Mouse (Mus musculus) forebrain, embryonic 14.5 days (tissue): Measurements from ENCODE around the gene 2610528A11Rik. TPM values are rescaled to one million over a fixed set of nuclear protein-coding genes. Genes with fewer than 3 reads are reported as not detected.
A peak's percentile ranks its signal among the peaks of the same experiment; 100 is the strongest.

Experiments used
- ATAC-seq: fragments of 200-750 bp; cut with Nextera tagmentation; 2 replicates; pipeline ENCODE4 v1.8.0; 2017; ENCODE audit warnings: mild to moderate bottlenecking, moderate library complexity
- DNase-seq: peaks from one replicate; pipeline ENCODE4 v3.0.0-alpha.2; 2015; ENCODE audit warnings: low spot score
- H3K27ac ChIP-seq: fragments of 300-500 bp; sonication (generic); 2 replicates; pipeline ENCODE4 v1.5.1; 2014; ENCODE audit warnings: low read depth, mild to moderate bottlenecking, control low read depth, low read length, moderate library complexity
- H3K27me3 ChIP-seq: fragments of 300-500 bp; sonication (generic); replicated peaks from 2 replicates; pipeline ENCODE4 v1.6.1; 2014; ENCODE audit warnings: low read length, control low read depth, mixed read lengths; ENCODE audit not compliant: control insufficient read depth, insufficient read depth
- H3K36me3 ChIP-seq: fragments of 300-500 bp; sonication (generic); 2 replicates; pipeline ENCODE4 v1.6.1; 2014; ENCODE audit warnings: low read length, control low read depth; ENCODE audit not compliant: control insufficient read depth, insufficient read depth
- H3K4me1 ChIP-seq: fragments of 300-500 bp; sonication (generic); 2 replicates; pipeline ENCODE4 v1.6.1; 2014; ENCODE audit warnings: antibody characterized with exemption, low read length, control low read depth; ENCODE audit not compliant: control insufficient read depth, insufficient read depth
- H3K4me2 ChIP-seq: fragments of 300-500 bp; sonication (generic); 2 replicates; pipeline ENCODE4 v1.6.1; 2014; ENCODE audit warnings: mild to moderate bottlenecking, control low read depth, low read length
- H3K4me3 ChIP-seq: fragments of 300-500 bp; sonication (generic); 2 replicates; pipeline ENCODE4 v1.5.1; 2014; ENCODE audit warnings: low read depth, low read length, control low read depth
- H3K9ac ChIP-seq: fragments of 300-500 bp; sonication (generic); 2 replicates; pipeline ENCODE4 v1.6.1; 2014; ENCODE audit warnings: mild to moderate bottlenecking, low read length, control low read depth, moderate library complexity
- H3K9me3 ChIP-seq: fragments of 300-500 bp; sonication (generic); replicated peaks from 2 replicates; pipeline ENCODE4 v1.6.1; 2016; ENCODE audit warnings: low read length, control low read depth, mixed read lengths; ENCODE audit not compliant: control insufficient read depth
- WGBS: fragments of 180-500 bp; shearing (Covaris S2); extraction: QIAGEN DNeasy Blood & Tissue Kit; methylation state at CpG from one replicate; pipeline ENCODE4 v1.1.7; 2014; 5-methylcytosine and 5-hydroxymethylcytosine counted together
- polyA plus RNA-seq: library from polyadenylated mRNA; unstranded; fragments of >200 nt; fragmentation: Nextera tagmentation; extraction: Ambion mirVana; gene quantifications from 2 replicates; pipeline ENCODE4 v1.2.1, GENCODE M21; 2014

2610528A11Rik gene
- polyA plus RNA-seq, 1 experiment from 2014 or later = not detected

DNA sequence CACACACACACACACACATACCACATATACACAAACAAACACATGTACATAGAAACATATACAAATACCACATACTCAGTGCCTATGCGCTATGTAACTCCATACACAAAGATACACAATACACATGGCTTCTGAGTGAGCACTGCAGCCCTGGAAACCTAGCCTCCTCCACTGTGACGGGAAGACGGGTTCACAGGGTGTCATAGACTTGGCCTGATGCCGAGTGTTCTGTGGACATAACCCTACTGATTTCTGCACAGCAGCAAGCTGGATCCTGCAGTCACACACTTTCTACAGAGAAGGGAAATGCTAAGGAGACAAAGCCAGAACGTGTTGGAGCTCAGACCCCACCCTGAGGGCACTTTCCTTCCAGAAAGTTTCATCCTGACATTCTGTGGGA, 9.1 kb downstream of the 2610528A11Rik start:
- no peak overlapping the region for H3K4me2 ChIP-seq
- H3K27ac ChIP-seq = no peak overlapping the region
- no peaks in the 10 kb centered on the region for H3K36me3 ChIP-seq
- H3K27me3 ChIP-seq = no peaks in the 10 kb centered on the region
- H3K4me3 ChIP-seq = no peak overlapping the region
- peak; percentile 10 for DNase-seq
- WGBS = 71% methylated on average over 5 of the region's 5 CpGs
- ATAC-seq = no peak
- no peaks in the 10 kb centered on the region for H3K9me3 ChIP-seq
- H3K9ac ChIP-seq = no peak overlapping the region
- no peaks in the 10 kb centered on the region for H3K4me1 ChIP-seq

DNA sequence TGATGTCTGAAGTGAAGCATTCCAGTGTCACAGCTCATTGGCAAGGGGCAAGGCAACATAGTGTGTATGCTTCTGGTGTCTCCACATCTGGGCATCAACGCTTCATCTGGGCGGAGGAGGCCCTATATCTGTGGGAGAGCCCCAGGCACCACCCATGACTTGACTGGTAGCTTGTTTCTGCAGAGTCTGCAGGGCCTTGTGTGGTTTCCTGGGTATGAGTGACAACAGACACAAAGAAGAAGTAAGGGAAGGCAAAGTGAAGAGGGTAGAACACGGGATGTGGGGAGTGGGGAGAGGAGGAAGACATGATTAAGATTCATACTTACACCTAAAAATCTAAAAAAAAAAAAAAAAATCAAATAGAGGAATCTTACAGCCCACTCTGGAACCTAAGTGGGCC, 11.3 kb downstream of the 2610528A11Rik start:
- ATAC-seq (no peak), DNase-seq (no peak)
- Histone ChIP-seq H3K9ac (no peak overlapping the region), H3K9me3 (no peaks in the 10 kb centered on the region), H3K36me3 (no peaks in the 10 kb centered on the region), H3K27ac (no peak overlapping the region), H3K4me3 (no peak overlapping the region), H3K27me3 (no peaks in the 10 kb centered on the region), H3K4me2 (no peak overlapping the region), H3K4me1 (no peaks in the 10 kb centered on the region; the same call in 1 of the 2 replicates)
- WGBS = 72% methylated on average over 3 of the region's 3 CpGs

DNA sequence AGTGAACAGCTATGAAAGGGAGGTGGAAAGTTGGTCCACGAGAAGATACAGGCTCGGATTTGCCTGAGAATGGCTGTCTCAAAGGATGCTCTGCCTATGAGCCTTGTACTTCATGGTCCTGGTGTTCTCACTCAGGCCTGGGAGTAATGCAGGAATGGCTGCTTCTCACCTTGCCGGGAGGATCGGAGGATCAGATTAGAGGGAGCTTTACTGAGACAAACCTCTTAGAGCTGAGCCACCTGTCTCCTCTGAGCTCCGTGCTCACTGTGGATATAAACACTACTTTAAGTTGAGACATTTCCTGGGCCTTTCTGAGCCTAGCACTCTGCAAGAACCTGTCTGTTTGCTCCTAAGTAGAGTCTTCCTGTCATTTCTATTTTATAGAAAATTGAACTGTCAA, 12.3 kb downstream of the 2610528A11Rik start:
- Histone ChIP-seq H3K4me3 (no peak overlapping the region), H3K9me3 (no peaks in the 10 kb centered on the region), H3K36me3 (no peaks in the 10 kb centered on the region), H3K27me3 (no peaks in the 10 kb centered on the region), H3K9ac (no peak overlapping the region), H3K4me1 (no peaks in the 10 kb centered on the region; the same call in 1 of the 2 replicates), H3K4me2 (no peak overlapping the region), H3K27ac (no peak overlapping the region)
- ATAC-seq = no peak
- DNase-seq = no peak
- 79% methylated on average over 5 of the region's 5 CpGs for WGBS

DNA sequence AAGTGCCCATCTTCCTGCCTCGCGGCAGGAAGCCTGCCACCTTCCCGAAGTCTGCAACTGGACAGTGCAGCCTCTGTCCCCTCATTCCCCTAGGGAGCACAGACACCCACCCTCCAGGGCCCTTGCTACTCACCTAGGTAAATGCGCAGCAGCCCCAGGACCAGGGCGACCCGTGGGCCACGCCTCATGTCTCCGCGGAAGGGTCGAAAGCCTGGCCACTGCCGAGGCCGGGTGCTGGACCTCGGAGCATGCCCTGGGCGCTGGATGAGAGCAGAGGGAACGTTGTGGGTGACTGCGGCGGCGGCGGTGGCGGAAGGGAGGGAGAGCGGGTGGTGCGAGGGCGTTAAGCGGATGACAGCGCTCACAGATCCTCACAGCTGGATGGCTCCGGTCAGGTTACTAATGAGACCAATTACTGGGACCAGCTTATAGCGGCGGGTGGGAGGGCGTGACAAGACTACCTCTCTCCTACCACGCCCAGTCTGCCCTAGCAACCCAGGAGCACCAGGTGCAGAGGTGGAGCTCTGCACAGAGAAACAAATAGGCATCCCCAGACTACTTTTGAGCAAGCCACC, 15.8 kb downstream of the 2610528A11Rik start, which contains the start of gene Cdhr1:
Gene Cdhr1, minus strand, starts transcription at position 392 of the 575 bp plus-strand sequence.
- DNase-seq = peak; percentile 59
- Histone ChIP-seq H3K9me3 (no peaks in the 10 kb centered on the region), H3K27me3 (no peaks in the 10 kb centered on the region), H3K4me3 (peak within 1 kb of the TSS; percentile 34), H3K36me3 (no peaks in the 10 kb centered on the region), H3K4me2 (peak within 1 kb of the TSS; percentile 75), H3K27ac (no peak within 1 kb of the TSS), H3K9ac (peak within 1 kb of the TSS; percentile 61), H3K4me1 (no peaks in the 10 kb centered on the region; the same call in 1 of the 2 replicates)
- 0% methylated on average over 30 of the region's 30 CpGs for whole genome bisulfite sequencing
- ATAC-seq = peak; percentile 76

DNA sequence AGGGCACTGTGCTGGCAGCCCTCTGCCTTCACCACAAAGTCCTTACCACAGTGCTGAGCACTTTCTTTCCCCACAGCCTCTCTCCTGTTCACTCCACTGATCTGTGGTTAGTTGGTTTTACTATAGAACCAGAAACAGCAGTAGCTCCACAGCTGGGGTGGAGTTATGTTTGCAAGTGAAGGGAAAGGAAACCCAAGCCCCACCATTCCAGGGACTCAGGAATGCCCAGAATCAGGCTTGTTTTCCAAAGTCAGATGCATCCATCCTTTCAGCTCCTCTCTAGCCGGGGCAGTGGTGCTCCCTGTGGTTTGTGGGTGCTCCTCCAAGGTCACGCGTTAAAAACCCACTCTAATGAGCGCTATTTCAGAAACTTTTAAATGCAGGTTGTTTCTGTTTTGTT, 18.3 kb downstream of the 2610528A11Rik start:
- no peak for ATAC-seq

DNA sequence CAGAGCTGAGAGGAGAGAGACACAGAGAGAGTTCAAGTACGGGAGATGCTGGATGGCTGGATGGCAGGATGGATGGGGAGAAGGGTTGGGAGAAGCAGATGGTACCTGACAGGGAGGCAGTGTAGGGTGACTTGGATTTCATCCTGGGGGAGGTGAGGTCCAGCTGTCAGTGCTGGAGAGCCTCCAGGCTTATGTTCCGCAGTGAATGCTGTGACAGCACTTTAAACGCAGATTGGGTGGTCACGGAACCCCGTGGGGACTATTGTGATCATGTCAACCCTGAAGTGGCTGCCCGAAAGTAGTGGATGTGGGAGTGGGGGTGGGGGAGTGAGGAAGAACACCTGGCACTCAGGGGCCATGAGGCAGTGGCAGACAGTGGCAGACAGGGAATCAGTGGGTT, 19.4 kb downstream of the 2610528A11Rik start:
- Histone ChIP-seq H3K4me1 (no peaks in the 10 kb centered on the region; the same call in 1 of the 2 replicates), H3K9ac (no peak overlapping the region), H3K36me3 (no peaks in the 10 kb centered on the region), H3K27ac (no peak overlapping the region), H3K9me3 (no peaks in the 10 kb centered on the region), H3K27me3 (no peaks in the 10 kb centered on the region), H3K4me3 (no peak overlapping the region), H3K4me2 (no peak overlapping the region)
- WGBS = 50% methylated on average over 6 of the region's 6 CpGs
- no peak for ATAC-seq
- DNase-seq = no peak

More for the DNA sequence above, 18.3 kb downstream of the 2610528A11Rik start:
- H3K9me3 ChIP-seq = no peaks in the 10 kb centered on the region
- H3K9ac ChIP-seq = no peak overlapping the region
- WGBS = 81% methylated on average over 4 of the region's 4 CpGs
- no peak overlapping the region for H3K27ac ChIP-seq
- no peak overlapping the region for H3K4me2 ChIP-seq
- no peaks in the 10 kb centered on the region for H3K27me3 ChIP-seq
- no peak for DNase-seq
- no peaks in the 10 kb centered on the region; the same call in 1 of the 2 replicates for H3K4me1 ChIP-seq
- H3K36me3 ChIP-seq = no peaks in the 10 kb centered on the region
- no peak overlapping the region for H3K4me3 ChIP-seq

DNA sequence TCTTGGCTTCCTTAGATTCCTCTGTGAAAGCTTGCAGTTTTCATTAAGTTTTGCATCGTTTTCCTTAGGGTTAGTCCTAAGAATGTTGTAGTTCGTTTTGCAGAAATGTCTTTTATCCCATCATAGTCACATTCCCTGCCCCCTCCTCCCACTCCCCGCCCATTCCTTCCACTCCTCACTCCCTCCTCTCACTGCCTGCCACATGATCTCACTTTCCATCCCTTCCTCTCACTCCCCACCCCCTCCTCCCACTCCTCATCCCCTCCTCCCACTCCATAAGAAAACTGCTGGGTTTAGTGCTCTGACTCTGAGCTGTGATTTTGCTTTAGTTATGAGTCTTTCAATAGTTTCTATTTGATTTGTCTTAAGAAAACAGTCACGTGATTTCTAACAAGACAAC, 30.1 kb downstream of the 2610528A11Rik start:
- no peaks in the 10 kb centered on the region for H3K27me3 ChIP-seq
- H3K27ac ChIP-seq = no peak overlapping the region
- no peak overlapping the region for H3K4me2 ChIP-seq
- no peak overlapping the region for H3K4me3 ChIP-seq
- DNase-seq = no peak
- no peaks in the 10 kb centered on the region for H3K36me3 ChIP-seq
- ATAC-seq = no peak
- no peak overlapping the region for H3K9ac ChIP-seq
- no peaks in the 10 kb centered on the region for H3K4me1 ChIP-seq
- 13% methylated on average over 4 of the region's 4 CpGs for WGBS
- H3K9me3 ChIP-seq = no peaks in the 10 kb centered on the region

DNA sequence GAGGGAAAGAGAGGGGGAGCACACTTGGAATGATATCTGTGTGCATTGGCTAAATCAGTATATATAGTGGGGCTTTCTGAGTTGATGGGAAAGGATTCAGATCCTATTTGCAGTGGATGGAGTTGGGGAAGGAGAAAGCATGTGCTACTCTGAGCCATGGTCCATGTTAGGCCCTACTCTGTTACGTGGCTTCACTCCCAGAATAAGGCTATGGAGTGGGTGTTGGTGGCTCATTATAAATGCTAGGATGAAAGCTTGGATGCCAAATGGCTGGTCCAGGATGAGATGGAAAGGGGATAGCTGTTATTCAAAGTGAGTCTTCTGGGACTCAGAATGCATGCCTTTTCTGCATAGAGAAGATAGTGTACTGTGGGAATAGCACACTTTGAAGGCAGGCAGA, 33.1 kb downstream of the 2610528A11Rik start:
- H3K36me3 ChIP-seq = no peaks in the 10 kb centered on the region
- no peak overlapping the region for H3K9ac ChIP-seq
- 85% methylated on average over 1 of the region's 1 CpGs for WGBS
- H3K4me3 ChIP-seq = no peak overlapping the region
- no peak overlapping the region for H3K4me2 ChIP-seq
- H3K9me3 ChIP-seq = no peaks in the 10 kb centered on the region
- H3K4me1 ChIP-seq = no peaks in the 10 kb centered on the region
- DNase-seq (no peak), ATAC-seq (no peak)
- no peaks in the 10 kb centered on the region for H3K27me3 ChIP-seq
- no peak overlapping the region for H3K27ac ChIP-seq

DNA sequence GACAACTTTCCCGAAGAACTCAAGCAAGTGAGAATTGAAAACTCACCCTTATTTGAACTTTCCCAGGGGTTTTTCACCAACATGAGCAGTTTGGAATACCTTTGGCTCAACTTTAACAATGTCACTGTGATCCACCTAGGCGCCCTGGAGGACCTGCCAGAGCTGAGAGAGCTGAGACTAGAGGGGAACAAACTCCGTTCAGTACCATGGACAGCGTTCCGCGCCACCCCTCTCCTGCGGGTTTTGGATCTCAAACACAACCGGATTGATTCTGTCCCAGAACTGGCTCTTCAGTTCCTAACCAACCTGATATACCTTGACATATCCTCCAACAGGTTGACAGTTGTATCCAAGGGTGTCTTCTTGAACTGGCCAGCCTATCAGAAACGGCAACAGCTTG, 45.3 kb downstream of the 2610528A11Rik start:
- ATAC-seq (no peak), DNase-seq (peak; percentile 44)
- no peaks in the 10 kb centered on the region for H3K9me3 ChIP-seq
- no peaks in the 10 kb centered on the region for H3K27me3 ChIP-seq
- no peak overlapping the region for H3K9ac ChIP-seq
- H3K4me2 ChIP-seq = no peak overlapping the region
- WGBS = 21% methylated on average over 9 of the region's 9 CpGs
- no peaks in the 10 kb centered on the region for H3K4me1 ChIP-seq
- H3K36me3 ChIP-seq = no peaks in the 10 kb centered on the region
- H3K4me3 ChIP-seq = no peak overlapping the region
- no peak overlapping the region for H3K27ac ChIP-seq
